Mouse (Mus musculus) midbrain, embryonic 12.5 days (tissue): ENCODE measurements around the gene Chpf2. TPM values are rescaled to one million over a fixed set of nuclear protein-coding genes. Genes with fewer than 3 reads are reported as not detected.
A peak's percentile ranks its signal among the peaks of the same experiment; 100 is the strongest.
"Not testable (repeated sequence)": the region's sequence is repeated elsewhere in the genome, so short reads cannot be mapped to it uniquely, and the experiment has no call there.

Experiments used
- ATAC-seq: fragments of 200-750 bp; cut with Nextera tagmentation; 2 replicates; pipeline ENCODE4 v1.8.0; 2017; ENCODE audit warnings: low read depth, moderate TSS enrichment, moderate library complexity; ENCODE audit not compliant: low FRiP score
- H3K27ac ChIP-seq: fragments of 300-500 bp; sonication (generic); replicated peaks from 2 replicates; pipeline ENCODE4 v1.5.1; 2016; ENCODE audit warnings: mild to moderate bottlenecking
- H3K27me3 ChIP-seq: fragments of 300-500 bp; sonication (generic); 2 replicates; pipeline ENCODE4 v1.6.1; 2016; ENCODE audit warnings: mild to moderate bottlenecking
- H3K36me3 ChIP-seq: fragments of 300-500 bp; sonication (generic); 2 replicates; pipeline ENCODE4 v1.6.1; 2016
- H3K4me1 ChIP-seq: fragments of 300-500 bp; sonication (generic); 2 replicates; pipeline ENCODE4 v1.6.1; 2016
- H3K4me2 ChIP-seq: fragments of 300-500 bp; sonication (generic); replicated peaks from 2 replicates; pipeline ENCODE4 v1.6.1; 2016; ENCODE audit warnings: mild to moderate bottlenecking, moderate library complexity
- H3K4me3 ChIP-seq: fragments of 300-500 bp; sonication (generic); 2 replicates; pipeline ENCODE4 v1.5.1; 2016; ENCODE audit warnings: mild to moderate bottlenecking
- H3K9ac ChIP-seq: fragments of 300-500 bp; sonication (generic); replicated peaks from 2 replicates; pipeline ENCODE4 v1.6.1; 2016; ENCODE audit warnings: mild to moderate bottlenecking, moderate library complexity
- H3K9me3 ChIP-seq: fragments of 300-500 bp; sonication (generic); 2 replicates; pipeline ENCODE4 v1.6.1; 2016; ENCODE audit warnings: mild to moderate bottlenecking
- WGBS: fragments of 180-500 bp; shearing (Covaris S2); methylation state at CpG from one replicate; pipeline ENCODE4 v1.1.7; 2016; 5-methylcytosine and 5-hydroxymethylcytosine counted together
- polyA plus RNA-seq: library from polyadenylated mRNA; unstranded; fragments of >200 nt; fragmentation: Nextera tagmentation; extraction: Ambion mirVana; gene quantifications from 2 replicates; pipeline ENCODE4 v1.2.1, GENCODE M21; 2016

Gene Chpf2
- 18.3 and 22.1 TPM in 2 replicates for polyA plus RNA-seq

DNA sequence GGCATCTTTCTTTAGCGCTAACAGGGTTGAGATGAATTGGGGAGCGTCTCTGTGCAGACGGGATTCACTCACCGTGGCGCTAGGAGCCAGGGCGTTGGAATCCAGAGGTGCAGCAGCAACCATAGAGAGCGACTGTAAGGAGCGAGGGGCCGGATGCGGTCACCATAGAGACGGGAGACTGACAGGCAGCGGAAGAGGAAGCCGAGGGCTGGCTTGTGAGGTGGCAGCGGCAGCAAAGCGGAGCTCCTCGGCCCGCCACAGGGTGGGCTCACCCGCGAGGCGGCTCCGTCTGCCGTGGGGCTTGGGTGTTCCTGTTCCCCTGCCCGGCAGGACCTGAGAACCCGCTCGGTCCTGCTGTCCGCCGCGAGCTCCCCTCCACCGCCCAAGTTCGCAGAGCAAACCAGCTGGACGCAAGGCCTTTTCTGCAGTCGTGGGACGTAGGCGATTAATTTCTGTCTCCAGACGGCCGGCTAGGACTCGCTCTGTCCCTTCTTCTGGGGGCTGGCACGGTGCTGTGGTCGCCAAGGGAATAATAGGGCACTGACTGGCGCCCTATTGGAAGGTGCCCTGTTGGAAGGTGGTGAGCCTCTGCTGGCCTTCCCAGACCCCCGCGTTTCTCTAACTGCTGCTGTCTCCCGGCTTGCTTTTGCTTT is at the start of gene Chpf2:
Chpf2 (plus strand) TSS at position 195 of the 653 bp plus-strand sequence.
- Histone ChIP-seq H3K9ac (peak within 1 kb of the TSS; percentile 89), H3K4me1 (peaks cover 36% of the 10 kb centered on the region), H3K27ac (peak within 1 kb of the TSS; percentile 75), H3K4me2 (peak within 1 kb of the TSS; percentile 97), H3K4me3 (peak within 1 kb of the TSS; percentile 89), H3K36me3 (peaks cover 35% of the 10 kb centered on the region), H3K27me3 (peaks cover 8% of the 10 kb centered on the region), H3K9me3 (no peaks in the 10 kb centered on the region)
- peak; percentile 94 for ATAC-seq
- under 1% methylated on average over 43 of the region's 43 CpGs for whole genome bisulfite sequencing

GRCm38 (mm10) chr5:24537618-24538017 is 48.9 kb upstream of the Chpf2 start:
- Histone ChIP-seq H3K9me3 (no peaks in the 10 kb centered on the region), H3K9ac (no peak overlapping the region), H3K27ac (no peak overlapping the region), H3K4me3 (no peak overlapping the region), H3K4me1 (peaks cover 19% of the 10 kb centered on the region), H3K36me3 (no peaks in the 10 kb centered on the region), H3K4me2 (no peak overlapping the region), H3K27me3 (peaks cover 25% of the 10 kb centered on the region)
- no peak for ATAC-seq
- WGBS, result 70% methylated on average over 16 of the region's 16 CpGs

- Histone ChIP-seq H3K9me3 (no peaks in the 10 kb centered on the region), H3K27ac (no peak overlapping the region), H3K36me3 (no peaks in the 10 kb centered on the region), H3K4me3 (no peak overlapping the region), H3K4me2 (no peak overlapping the region), H3K9ac (no peak overlapping the region), H3K27me3 (peaks cover 18% of the 10 kb centered on the region), H3K4me1 (peaks cover 13% of the 10 kb centered on the region)
- WGBS, result 81% methylated on average over 22 of the region's 22 CpGs
- no peak for ATAC-seq
These were observed 46.8 kb upstream of the Chpf2 start for GRCm38 (mm10) chr5:24539571-24540296.

DNA sequence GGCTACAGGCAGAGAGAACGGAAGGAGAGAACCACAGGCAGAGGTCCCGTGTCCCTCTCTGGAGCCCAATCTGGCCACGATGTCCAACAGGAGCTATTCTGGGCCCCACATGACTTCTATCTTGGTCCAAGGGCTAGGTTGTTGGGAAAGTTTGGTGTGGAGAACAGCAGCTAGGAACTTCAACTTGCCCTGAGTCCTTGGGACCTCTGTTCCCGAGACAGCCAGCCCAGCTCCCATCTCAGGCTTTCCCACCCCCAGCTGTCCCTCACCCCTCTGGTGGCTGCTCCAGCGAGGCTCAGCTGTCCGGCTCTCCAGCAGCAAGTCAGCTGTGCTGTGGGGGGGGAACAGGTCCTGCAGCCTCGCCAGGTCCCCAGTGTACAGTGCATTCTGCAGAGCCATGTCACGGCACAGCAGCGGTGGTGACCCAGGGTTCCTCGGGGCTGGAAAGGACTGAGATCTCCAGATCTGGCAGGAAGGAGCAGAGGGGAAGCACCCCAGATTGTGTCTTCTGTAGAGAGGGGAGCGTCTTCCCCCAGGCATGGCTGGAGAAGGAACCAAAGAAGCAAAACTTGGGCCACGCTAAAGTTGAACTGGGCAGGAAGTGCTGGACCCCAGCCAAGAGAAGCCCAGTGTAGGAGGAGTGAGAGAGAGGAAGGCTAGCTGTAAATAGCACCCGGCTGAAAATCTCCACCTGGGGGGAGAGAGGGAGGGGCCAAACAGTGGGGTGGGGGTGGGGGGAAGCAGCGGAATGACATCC is 46.0 kb upstream of the Chpf2 start, which contains the start of gene Asb10:
Asb10 (minus strand) TSS at position 592 of the 757 bp plus-strand sequence.
- H3K4me1 ChIP-seq, result peaks cover 13% of the 10 kb centered on the region
- H3K27ac ChIP-seq, result no peak within 1 kb of the TSS
- no peak for ATAC-seq
- WGBS, result 52% methylated on average over 14 of the region's 14 CpGs
- H3K36me3 ChIP-seq, result no peaks in the 10 kb centered on the region
- no peak within 1 kb of the TSS for H3K4me3 ChIP-seq
- H3K27me3 ChIP-seq, result peaks cover 18% of the 10 kb centered on the region
- H3K9ac ChIP-seq, result no peak within 1 kb of the TSS
- H3K4me2 ChIP-seq, result no peak within 1 kb of the TSS
- H3K9me3 ChIP-seq, result no peaks in the 10 kb centered on the region

- no peak overlapping the region for H3K9ac ChIP-seq
- peaks cover 14% of the 10 kb centered on the region for H3K27me3 ChIP-seq
- no peaks in the 10 kb centered on the region for H3K9me3 ChIP-seq
- H3K4me2 ChIP-seq, result no peak overlapping the region
- H3K4me1 ChIP-seq, result peaks cover 13% of the 10 kb centered on the region
- H3K4me3 ChIP-seq, result no peak overlapping the region
- WGBS, result 51% methylated on average over 6 of the region's 6 CpGs
- no peaks in the 10 kb centered on the region for H3K36me3 ChIP-seq
- no peak for ATAC-seq
- H3K27ac ChIP-seq, result no peak overlapping the region
These were observed 45.4 kb upstream of the Chpf2 start for GRCm38 (mm10) chr5:24541144-24541569.

DNA sequence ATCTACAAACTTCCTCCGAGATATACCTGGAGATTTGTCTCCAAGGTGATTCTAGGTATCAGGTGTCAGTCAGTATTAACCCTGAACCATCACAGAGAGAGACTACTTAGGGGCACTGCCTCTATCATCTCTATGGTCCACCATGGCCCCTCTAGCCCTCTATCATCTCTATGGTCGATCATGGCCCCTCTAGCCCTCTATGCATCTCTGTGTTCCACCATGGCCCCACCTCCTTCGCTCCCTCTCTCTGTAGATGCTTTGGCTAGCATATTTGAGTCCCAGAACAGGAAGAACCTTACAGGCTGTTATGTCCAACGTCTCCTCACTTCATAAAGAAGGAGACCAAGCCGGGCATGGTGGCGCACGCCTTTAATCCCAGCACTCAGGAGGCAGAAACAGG is 43.9 kb upstream of the Chpf2 start:
- Histone ChIP-seq H3K27me3 (peaks cover 5% of the 10 kb centered on the region), H3K9ac (no peak overlapping the region), H3K27ac (no peak overlapping the region), H3K4me3 (no peak overlapping the region), H3K9me3 (no peaks in the 10 kb centered on the region), H3K4me1 (peaks cover 9% of the 10 kb centered on the region), H3K36me3 (no peaks in the 10 kb centered on the region), H3K4me2 (no peak overlapping the region)
- no peak for ATAC-seq
- WGBS, result 83% methylated on average over 7 of the region's 7 CpGs

- WGBS, result 39% methylated on average over 26 of the region's 26 CpGs
- H3K36me3 ChIP-seq, result no peaks in the 10 kb centered on the region
- no peak overlapping the region for H3K4me3 ChIP-seq
- peaks cover 9% of the 10 kb centered on the region; the same call in 1 of the 2 replicates for H3K27me3 ChIP-seq
- ATAC-seq, result peak; percentile 49; the same call in 1 of the 2 replicates
- peaks cover 17% of the 10 kb centered on the region for H3K4me1 ChIP-seq
- H3K27ac ChIP-seq, result no peak overlapping the region
- peak overlapping the region; percentile 28; the same call in 1 of the 2 replicates for H3K4me2 ChIP-seq
- no peak overlapping the region for H3K9ac ChIP-seq
- no peaks in the 10 kb centered on the region for H3K9me3 ChIP-seq
These were observed 35.8 kb upstream of the Chpf2 start for GRCm38 (mm10) chr5:24550598-24551316.

DNA sequence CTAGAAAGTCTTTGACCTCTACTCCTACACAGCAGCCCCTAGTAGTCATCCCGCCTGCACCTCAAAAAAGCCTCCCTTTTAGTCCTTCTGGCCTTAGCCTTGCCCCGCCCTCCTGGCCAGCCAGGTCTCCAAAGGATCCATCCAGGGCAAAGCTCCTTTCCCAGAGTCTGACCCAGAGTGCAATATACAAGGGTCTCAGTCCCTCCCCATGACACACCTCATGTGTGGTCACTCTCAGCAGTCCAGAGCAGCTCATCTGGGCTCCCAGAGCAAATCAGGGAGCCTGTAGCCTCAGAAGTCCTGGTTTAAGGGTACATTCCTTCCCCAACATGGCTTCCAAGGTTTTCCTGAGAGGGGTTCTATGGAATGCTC is 35.2 kb upstream of the Chpf2 start:
- Histone ChIP-seq H3K9ac (no peak overlapping the region), H3K4me2 (0 out of 2 replicates have a peak overlapping the region, but pooled peaks have one; percentile 28)

DNA sequence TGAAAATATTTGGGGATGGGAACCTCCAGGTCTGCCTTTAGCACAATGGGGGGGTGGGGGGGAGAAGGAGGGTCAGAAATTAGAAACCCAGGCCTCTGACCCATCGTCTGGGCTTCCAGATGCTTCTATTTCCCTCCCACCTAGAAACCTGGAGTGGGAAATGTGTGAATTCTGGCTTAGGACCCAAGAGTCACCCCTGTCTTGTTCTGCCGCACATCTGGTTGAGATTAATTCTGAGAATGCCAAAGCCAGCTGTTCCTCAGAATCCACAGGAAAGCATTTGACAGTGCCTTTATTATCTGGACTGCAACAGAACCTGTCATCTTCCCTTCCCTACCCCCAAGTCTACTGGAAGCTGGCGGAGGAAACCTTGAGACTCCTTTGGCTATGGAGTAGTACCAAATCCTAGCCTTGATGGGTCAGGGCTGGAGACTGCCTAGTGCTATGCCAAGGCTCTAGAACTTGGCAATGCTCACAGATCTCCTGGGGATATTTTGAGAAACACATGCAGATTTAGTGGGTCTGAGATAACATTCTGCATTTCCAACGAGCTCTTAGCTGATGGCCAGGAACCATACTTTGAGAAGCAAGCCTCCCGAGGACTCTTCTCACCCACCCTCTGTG is 32.8 kb upstream of the Chpf2 start:
- H3K4me2 ChIP-seq, result no peak overlapping the region
- H3K9ac ChIP-seq, result no peak overlapping the region
- WGBS, result 65% methylated on average over 5 of the region's 5 CpGs
- H3K27ac ChIP-seq, result no peak overlapping the region
- no peaks in the 10 kb centered on the region for H3K9me3 ChIP-seq
- peaks cover 17% of the 10 kb centered on the region for H3K4me1 ChIP-seq
- no peaks in the 10 kb centered on the region for H3K36me3 ChIP-seq
- no peak overlapping the region for H3K4me3 ChIP-seq
- H3K27me3 ChIP-seq, result peaks cover 9% of the 10 kb centered on the region; the same call in 1 of the 2 replicates
- ATAC-seq, result no peak

More for the DNA sequence above, 35.2 kb upstream of the Chpf2 start:
- Histone ChIP-seq H3K27ac (no peak overlapping the region), H3K27me3 (peaks cover 9% of the 10 kb centered on the region; the same call in 1 of the 2 replicates), H3K4me3 (no peak overlapping the region), H3K9me3 (no peaks in the 10 kb centered on the region), H3K4me1 (peaks cover 17% of the 10 kb centered on the region), H3K36me3 (no peaks in the 10 kb centered on the region)
- 56% methylated on average over 2 of the region's 2 CpGs for WGBS
- ATAC-seq, result no peak; the same call in 1 of the 2 replicates

DNA sequence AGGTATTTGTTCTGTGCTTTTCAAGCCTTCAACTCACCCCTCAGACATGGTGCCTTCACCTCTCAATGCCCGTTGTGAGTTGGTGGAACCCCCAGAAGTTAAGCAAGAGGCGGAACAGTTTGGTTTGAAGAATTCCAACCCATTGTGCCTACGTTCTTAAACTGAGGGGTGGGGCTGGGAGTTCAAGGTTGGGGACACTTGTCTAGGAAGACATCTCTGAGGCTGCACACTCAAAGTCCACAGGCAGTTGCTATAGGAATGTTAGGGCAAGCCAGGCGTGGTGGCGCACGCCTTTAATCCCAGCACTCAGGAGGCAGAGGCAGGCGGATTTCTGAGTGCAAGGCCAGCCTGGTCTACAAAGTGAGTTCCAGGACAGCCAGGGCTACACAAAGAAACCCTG is 31.2 kb upstream of the Chpf2 start:
- not testable (repeated sequence) for H3K4me2 ChIP-seq

DNA sequence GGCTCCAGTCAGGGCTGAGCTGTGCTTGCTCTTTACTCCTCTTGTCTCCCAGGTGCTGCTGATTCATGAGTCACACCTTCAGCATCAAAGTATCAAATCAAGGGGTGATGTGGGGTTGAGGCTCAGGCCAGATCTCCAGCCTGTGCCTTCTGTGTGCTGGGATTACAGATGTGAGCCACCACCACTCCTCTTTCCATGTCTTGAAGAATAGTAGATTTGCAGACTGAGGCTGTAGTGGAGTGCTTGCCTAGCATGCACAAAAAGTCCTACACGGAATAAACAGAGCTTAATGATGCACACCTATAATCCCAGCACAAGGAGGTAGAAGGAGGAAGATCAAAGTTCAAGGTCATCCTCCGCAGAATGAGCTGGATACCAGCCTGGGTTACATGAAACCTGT is 29.8 kb upstream of the Chpf2 start, which contains the start of gene 4931409K22Rik:
4931409K22Rik (minus strand) TSS at position 101 of the 400 bp plus-strand sequence.
- Histone ChIP-seq H3K4me3 (no peak within 1 kb of the TSS), H3K36me3 (no peaks in the 10 kb centered on the region), H3K27me3 (no peaks in the 10 kb centered on the region; the same call in 1 of the 2 replicates), H3K27ac (no peak within 1 kb of the TSS), H3K9me3 (no peaks in the 10 kb centered on the region), H3K9ac (no peak within 1 kb of the TSS), H3K4me2 (no peak within 1 kb of the TSS), H3K4me1 (peaks cover 2% of the 10 kb centered on the region; the same call in 1 of the 2 replicates)
- no peak for ATAC-seq
- WGBS, result 80% methylated on average over 2 of the region's 2 CpGs

More for the DNA sequence above, 31.2 kb upstream of the Chpf2 start:
- H3K4me3 ChIP-seq, ATAC-seq, H3K9me3 ChIP-seq, H3K27me3 ChIP-seq, H3K36me3 ChIP-seq, H3K27ac ChIP-seq, H3K9ac ChIP-seq: not testable (repeated sequence)
- WGBS, result 95% methylated on average over 7 of the region's 7 CpGs
- peaks cover 16% of the 10 kb centered on the region for H3K4me1 ChIP-seq
